Mouse (Mus musculus): ENCODE measurements at regions not wholly inside any gene's neighbourhood (a gene's known extent, or its start where the extent isn't known, plus 50 kb on each side); places are given as distances from the start of the nearest gene placed in this dataset.

GRCm38 (mm10) chr1:138011581-138011980 lies 163.9 kb downstream of the Ptprc start:
- Histone ChIP-seq H3K27me3 (replicated peaks) (no peaks in the 10 kb centered on the region), H3K36me3 (replicated peaks; ENCODE audit: low read length) (no peaks in the 10 kb centered on the region), H3K4me3 (replicated peaks) (no peak overlapping the region), H3K9me3 (no peaks in the 10 kb centered on the region), H3K4me1 (peaks cover 25% of the 10 kb centered on the region)
- no peak for TF ChIP-seq GATA1 (IDR thresholded peaks at IDR 0.05; ENCODE audit: borderline replicate concordance, low read length)
- no peak for TF ChIP-seq FLI1 (IDR thresholded peaks at IDR 0.05; ENCODE audit: low read length)

DNA sequence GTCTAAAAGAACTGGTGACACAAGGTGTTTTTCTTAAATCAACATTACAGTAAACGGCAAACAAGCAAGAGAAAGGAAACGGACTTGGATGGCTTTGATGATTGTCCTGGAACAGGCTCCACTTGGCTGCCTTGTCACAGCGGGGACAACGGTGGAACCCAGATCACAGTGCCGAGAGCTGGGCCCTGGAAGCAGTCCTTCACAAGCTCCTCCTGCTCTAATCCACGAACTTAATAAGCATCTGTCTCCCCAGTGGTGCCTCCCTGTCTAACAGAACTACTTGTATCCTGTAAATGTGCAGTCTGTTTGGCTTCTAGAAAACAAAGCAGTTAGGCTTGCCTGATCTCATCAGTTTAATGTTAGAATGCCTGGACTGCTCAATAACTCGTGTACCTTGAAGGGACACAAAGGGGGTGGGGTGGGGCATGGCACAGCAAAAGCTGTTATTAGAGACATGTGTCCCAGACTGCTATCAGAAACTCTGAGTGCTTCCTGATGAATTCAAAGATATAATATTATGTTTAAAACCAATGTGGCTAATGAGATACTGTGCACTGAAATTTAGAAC lies 164.5 kb downstream of the Ptprc start:
- no peaks in the 10 kb centered on the region for H3K27me3 ChIP-seq (replicated peaks)
- H3K4me3 ChIP-seq (replicated peaks): no peak overlapping the region
- no peak for TF ChIP-seq FLI1 (IDR thresholded peaks at IDR 0.05; ENCODE audit: low read length)
- TF ChIP-seq GATA1 (IDR thresholded peaks at IDR 0.05; ENCODE audit: borderline replicate concordance, low read length): no peak
- peaks cover 27% of the 10 kb centered on the region for H3K4me1 ChIP-seq
- no peaks in the 10 kb centered on the region for H3K9me3 ChIP-seq
- H3K36me3 ChIP-seq (replicated peaks; ENCODE audit: low read length): no peaks in the 10 kb centered on the region

- peaks cover 25% of the 10 kb centered on the region for H3K4me1 ChIP-seq
- H3K27me3 ChIP-seq (replicated peaks): no peaks in the 10 kb centered on the region
- no peaks in the 10 kb centered on the region for H3K9me3 ChIP-seq
- no peak for TF ChIP-seq GATA1 (IDR thresholded peaks at IDR 0.05; ENCODE audit: borderline replicate concordance, low read length)
- no peak for TF ChIP-seq FLI1 (IDR thresholded peaks at IDR 0.05; ENCODE audit: low read length)
- no peaks in the 10 kb centered on the region for H3K36me3 ChIP-seq (replicated peaks; ENCODE audit: low read length)
- no peak overlapping the region for H3K4me3 ChIP-seq (replicated peaks)
Measured at GRCm38 (mm10) chr1:138006811-138007210, 168.7 kb downstream of the Ptprc start.

- TF ChIP-seq FLI1 (IDR thresholded peaks at IDR 0.05; ENCODE audit: low read length): no peak
- TF ChIP-seq GATA1 (IDR thresholded peaks at IDR 0.05; ENCODE audit: borderline replicate concordance, low read length): no peak
- no peak overlapping the region for H3K4me3 ChIP-seq (replicated peaks)
- no peaks in the 10 kb centered on the region for H3K9me3 ChIP-seq
- H3K4me1 ChIP-seq: peaks cover 15% of the 10 kb centered on the region
- no peaks in the 10 kb centered on the region for H3K36me3 ChIP-seq (replicated peaks; ENCODE audit: low read length)
- no peaks in the 10 kb centered on the region for H3K27me3 ChIP-seq (replicated peaks)
Measured at GRCm38 (mm10) chr1:138004319-138004718, 171.2 kb downstream of the Ptprc start.

GRCm38 (mm10) chr1:137999268-137999900 lies 176.1 kb downstream of the Ptprc start:
- Histone ChIP-seq H3K9me3 (no peaks in the 10 kb centered on the region), H3K36me3 (replicated peaks; ENCODE audit: low read length) (no peaks in the 10 kb centered on the region), H3K4me1 (peaks cover 11% of the 10 kb centered on the region), H3K27me3 (replicated peaks) (peaks cover 2% of the 10 kb centered on the region), H3K4me3 (replicated peaks) (no peak overlapping the region)
- no peak for TF ChIP-seq FLI1 (IDR thresholded peaks at IDR 0.05; ENCODE audit: low read length)

DNA sequence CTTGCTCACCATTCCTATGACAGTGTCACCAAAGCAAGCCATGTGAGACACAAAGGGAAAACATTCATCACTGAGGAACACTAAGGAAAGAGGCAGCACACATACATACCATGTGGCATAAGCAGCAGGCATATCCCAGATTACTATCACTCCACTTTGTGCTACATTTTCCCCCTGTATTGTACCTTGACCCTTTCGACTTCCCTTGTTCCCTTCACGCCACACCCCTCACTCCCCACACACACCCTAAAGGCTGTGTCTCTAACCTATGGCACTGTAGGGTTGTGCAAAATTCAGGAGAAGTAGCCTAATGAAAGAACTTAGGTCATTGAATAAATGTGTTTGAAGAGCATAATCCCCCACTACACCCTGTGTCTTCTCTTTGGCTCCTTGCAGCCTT lies 179.5 kb downstream of the Ptprc start:
- no peaks in the 10 kb centered on the region for H3K36me3 ChIP-seq (replicated peaks; ENCODE audit: low read length)
- peaks cover 11% of the 10 kb centered on the region for H3K4me1 ChIP-seq
- no peaks in the 10 kb centered on the region for H3K9me3 ChIP-seq
- no peak for TF ChIP-seq FLI1 (IDR thresholded peaks at IDR 0.05; ENCODE audit: low read length)
- no peak for TF ChIP-seq GATA1 (IDR thresholded peaks at IDR 0.05; ENCODE audit: borderline replicate concordance, low read length)
- peak overlapping the region; percentile 44 for H3K4me3 ChIP-seq (replicated peaks)
- H3K27me3 ChIP-seq (replicated peaks): peaks cover 2% of the 10 kb centered on the region

GRCm38 (mm10) chr1:137991936-137992335 lies 183.6 kb downstream of the Ptprc start:
- H3K4me1 ChIP-seq: no peaks in the 10 kb centered on the region; the same call in 1 of the 2 replicates
- TF ChIP-seq FLI1 (IDR thresholded peaks at IDR 0.05; ENCODE audit: low read length) (no peak), GATA1 (IDR thresholded peaks at IDR 0.05; ENCODE audit: borderline replicate concordance, low read length) (no peak)
- H3K4me3 ChIP-seq (replicated peaks): no peak overlapping the region

DNA sequence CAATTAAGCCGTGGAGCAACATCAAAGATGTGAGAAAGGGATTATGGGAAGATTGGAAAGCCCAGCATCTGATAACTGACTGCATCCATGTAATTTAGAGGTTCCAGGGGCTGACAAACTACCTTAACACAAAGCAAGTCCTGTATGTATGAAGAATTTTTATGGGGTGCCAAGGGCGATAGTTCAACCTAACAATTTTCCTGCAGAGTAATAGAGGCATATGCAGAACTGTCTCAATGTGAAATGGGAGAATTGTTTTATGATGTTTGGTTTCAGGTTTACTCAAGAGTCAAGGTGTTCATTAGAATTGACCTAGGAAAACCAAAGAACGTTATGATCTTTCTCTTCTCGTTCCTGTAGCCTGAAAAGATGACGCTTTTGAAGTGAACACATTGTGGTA lies 184.1 kb downstream of the Ptprc start:
- H3K27me3 ChIP-seq (replicated peaks): peaks cover 2% of the 10 kb centered on the region
- no peaks in the 10 kb centered on the region for H3K36me3 ChIP-seq (replicated peaks; ENCODE audit: low read length)
- no peaks in the 10 kb centered on the region for H3K9me3 ChIP-seq
- no peaks in the 10 kb centered on the region for H3K4me1 ChIP-seq
- TF ChIP-seq GATA1 (IDR thresholded peaks at IDR 0.05; ENCODE audit: borderline replicate concordance, low read length): no peak
- no peak for TF ChIP-seq FLI1 (IDR thresholded peaks at IDR 0.05; ENCODE audit: low read length)
- no peak overlapping the region for H3K4me3 ChIP-seq (replicated peaks)

More at GRCm38 (mm10) chr1:137991936-137992335, 183.6 kb downstream of the Ptprc start:
- Histone ChIP-seq H3K27me3 (replicated peaks) (peaks cover 2% of the 10 kb centered on the region), H3K36me3 (replicated peaks; ENCODE audit: low read length) (no peaks in the 10 kb centered on the region), H3K9me3 (no peaks in the 10 kb centered on the region)

- Histone ChIP-seq H3K36me3 (replicated peaks; ENCODE audit: low read length) (no peaks in the 10 kb centered on the region), H3K27me3 (replicated peaks) (no peaks in the 10 kb centered on the region), H3K4me3 (replicated peaks) (no peak overlapping the region), H3K4me1 (no peaks in the 10 kb centered on the region; the same call in 1 of the 2 replicates), H3K9me3 (0 out of 2 replicates have a peak, but pooled peaks cover 2% of the 10 kb centered on the region)
- TF ChIP-seq GATA1 (IDR thresholded peaks at IDR 0.05; ENCODE audit: borderline replicate concordance, low read length): no peak
- no peak for TF ChIP-seq FLI1 (IDR thresholded peaks at IDR 0.05; ENCODE audit: low read length)
Measured at GRCm38 (mm10) chr1:137973406-137973805, 202.1 kb downstream of the Ptprc start.

DNA sequence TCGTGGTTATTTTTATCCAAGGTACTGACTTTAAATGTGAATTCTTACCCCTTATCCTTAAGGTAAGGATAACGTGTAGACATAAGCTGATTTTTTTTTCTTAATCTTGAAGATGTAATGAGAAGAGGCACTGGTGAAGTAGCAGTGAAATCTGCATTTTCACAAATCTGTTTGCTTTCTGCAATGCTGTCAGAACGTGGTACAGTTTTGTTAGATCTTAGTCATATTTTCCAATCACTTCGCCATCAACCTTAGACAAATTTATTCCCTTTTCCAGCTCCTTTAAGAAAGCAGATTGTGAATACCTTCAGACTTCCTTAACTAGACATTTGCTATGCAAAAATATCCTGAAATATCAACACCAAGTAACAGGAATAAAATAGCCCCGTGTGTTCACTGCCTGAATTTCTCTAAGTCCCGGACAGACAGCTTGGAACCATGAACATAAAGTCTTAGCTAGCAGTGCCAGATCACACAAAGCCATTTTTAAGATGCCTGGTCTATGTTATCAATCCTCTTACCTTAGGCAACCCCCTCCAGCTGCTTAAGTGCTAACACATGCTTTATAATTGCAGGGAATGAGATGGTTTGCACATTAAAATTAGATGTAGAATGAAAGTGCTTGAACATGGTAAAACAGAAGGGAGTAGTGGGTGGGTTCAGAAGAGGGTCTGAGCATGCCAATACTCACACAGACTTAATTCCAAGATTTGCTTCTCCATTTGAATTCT lies 202.7 kb downstream of the Ptprc start:
- H3K36me3 ChIP-seq (replicated peaks; ENCODE audit: low read length): no peaks in the 10 kb centered on the region
- no peaks in the 10 kb centered on the region for H3K27me3 ChIP-seq (replicated peaks)
- H3K4me1 ChIP-seq: no peaks in the 10 kb centered on the region; the same call in 1 of the 2 replicates
- H3K9me3 ChIP-seq: 0 out of 2 replicates have a peak, but pooled peaks cover 2% of the 10 kb centered on the region
- no peak overlapping the region for H3K4me3 ChIP-seq (replicated peaks)
- TF ChIP-seq GATA1 (IDR thresholded peaks at IDR 0.05; ENCODE audit: borderline replicate concordance, low read length) (no peak), FLI1 (IDR thresholded peaks at IDR 0.05; ENCODE audit: low read length) (no peak)
